Mouse (Mus musculus) myocyte (in vitro differentiated cells): ENCODE measurements around the gene Erich2. TPM values are rescaled to one million over a fixed set of nuclear protein-coding genes. Genes with fewer than 3 reads are reported as not detected.

Experiments used
- H3K27me3 ChIP-seq: one replicate; pipeline ENCODE4 v1.6.1; 2011; ENCODE audit not compliant: control insufficient read depth, insufficient read depth, insufficient read length
- H3K36me3 ChIP-seq: one replicate; pipeline ENCODE4 v1.6.1; 2011; ENCODE audit not compliant: control insufficient read depth, insufficient read depth
- H3K4me2 ChIP-seq: one replicate; pipeline ENCODE4 v1.6.1; 2011; ENCODE audit warnings: low read depth, control low read depth
- H3K4me3 ChIP-seq: one replicate; pipeline ENCODE4 v1.5.1; 2011; ENCODE audit warnings: mild to moderate bottlenecking, control low read depth, moderate library complexity
- H3K79me2 ChIP-seq: one replicate; pipeline ENCODE4 v1.6.1; 2011; ENCODE audit not compliant: control insufficient read depth, insufficient read depth
- H3ac ChIP-seq: one replicate; pipeline ENCODE4 v1.6.1; 2011; ENCODE audit not compliant: control insufficient read depth, insufficient read length
- CEBPB ChIP-seq: IDR thresholded peaks from 2 replicates; pipeline ENCODE4 v1.6.1; 2011; ENCODE audit warnings: mild to moderate bottlenecking, moderate library complexity; ENCODE audit not compliant: poor library complexity, insufficient read depth, severe bottlenecking
- E2F4 ChIP-seq: IDR thresholded peaks from one replicate; pipeline ENCODE4 v1.6.1; 2011; ENCODE audit warnings: mild to moderate bottlenecking, control low read depth, moderate library complexity; ENCODE audit not compliant: insufficient read depth
- MAX ChIP-seq: IDR thresholded peaks from one replicate; pipeline ENCODE4 v1.6.1; 2011; ENCODE audit warnings: low read depth, mild to moderate bottlenecking, control low read depth
- MYOD1 ChIP-seq, 3 experiments: IDR thresholded peaks; one replicate each; pipeline ENCODE4 v1.6.1; 2011; ENCODE audit warnings: control low read depth in 2 of 3, low read depth in 2 of 3, mild to moderate bottlenecking in 2 of 3, moderate library complexity in 1 of 3; ENCODE audit not compliant: insufficient read length in 2 of 3, control insufficient read depth in 1 of 3
- MYOG ChIP-seq, 3 experiments: IDR thresholded peaks; one replicate each; pipeline ENCODE4 v1.6.1; 2011; ENCODE audit warnings: control low read depth in 2 of 3, low read depth in 2 of 3, mild to moderate bottlenecking in 2 of 3; ENCODE audit not compliant: insufficient read length in 2 of 3, control insufficient read depth in 1 of 3, insufficient read depth in 1 of 3
- POLR2A ChIP-seq: IDR thresholded peaks from one replicate; pipeline ENCODE4 v1.6.1; 2011; ENCODE audit warnings: low read depth, mild to moderate bottlenecking, control low read depth, moderate library complexity; ENCODE audit not compliant: insufficient read length
- POLR2AphosphoS2 ChIP-seq: IDR thresholded peaks from one replicate; pipeline ENCODE4 v1.6.1; 2011; ENCODE audit warnings: low read depth, control low read depth; ENCODE audit not compliant: insufficient read length
- REST ChIP-seq: IDR thresholded peaks from one replicate; pipeline ENCODE4 v1.6.1; 2011; ENCODE audit warnings: mild to moderate bottlenecking, control low read depth, moderate library complexity; ENCODE audit not compliant: insufficient read depth, insufficient read length
- SRF ChIP-seq: IDR thresholded peaks from one replicate; pipeline ENCODE4 v1.6.1; 2011; ENCODE audit warnings: low read depth; ENCODE audit not compliant: control insufficient read depth, insufficient read length
- TCF12 ChIP-seq: IDR thresholded peaks from one replicate; pipeline ENCODE4 v1.6.1; 2011; ENCODE audit warnings: mild to moderate bottlenecking, control low read depth; ENCODE audit not compliant: poor library complexity, insufficient read depth, severe bottlenecking
- TCF3 ChIP-seq: IDR thresholded peaks from one replicate; pipeline ENCODE4 v1.6.1; 2011; ENCODE audit warnings: low read depth, control low read depth; ENCODE audit not compliant: insufficient read length
- USF1 ChIP-seq: IDR thresholded peaks from one replicate; pipeline ENCODE4 v1.6.1; 2011; ENCODE audit warnings: low read depth, mild to moderate bottlenecking, control low read depth, moderate library complexity
- polyA plus RNA-seq: library from polyadenylated mRNA; unstranded; fragments of >200 nt; fragmentation: generic; extraction: Trizol; gene quantifications from one replicate; pipeline ENCODE4 v1.2.1, GENCODE M21; 2012; ENCODE audit warnings: missing spikeins

Gene Erich2
- polyA plus RNA-seq, 1 experiment = 0.13 TPM

- no peak overlapping the region for H3K4me3 ChIP-seq
- no peak overlapping the region for H3ac ChIP-seq
- no peaks in the 10 kb centered on the region for H3K79me2 ChIP-seq
- TF ChIP-seq CEBPB = no peak
- no peak overlapping the region for H3K4me2 ChIP-seq
- H3K27me3 ChIP-seq = no peaks in the 10 kb centered on the region
- no peaks in the 10 kb centered on the region for H3K36me3 ChIP-seq
Observed at GRCm38 (mm10) chr2:70553826-70554225, 45.2 kb downstream of the Erich2 start.

GRCm38 (mm10) chr2:70558112-70558842 lies 49.7 kb downstream of the Erich2 start:
- no peak overlapping the region for H3K4me3 ChIP-seq
- no peak overlapping the region for H3K4me2 ChIP-seq
- peaks cover 31% of the 10 kb centered on the region for H3K27me3 ChIP-seq
- H3K79me2 ChIP-seq = no peaks in the 10 kb centered on the region
- TF ChIP-seq SRF (no peak), USF1 (no peak), MYOG (IDR thresholded peaks at IDR 0.05; ENCODE audit: control insufficient read depth in 1 of 3, insufficient read depth in 1 of 3, insufficient read length in 2 of 3, low read depth in 2 of 3) (peak in 1 of 3 experiments; percentile 10), MAX (no peak), CEBPB (no peak), MYOD1 (IDR thresholded peaks at IDR 0.05; ENCODE audit: control insufficient read depth in 1 of 3, insufficient read length in 2 of 3, low read depth in 2 of 3) (no peak), REST (no peak), POLR2A (no peak)
- no peak overlapping the region for H3ac ChIP-seq
- no peaks in the 10 kb centered on the region for H3K36me3 ChIP-seq

- TF ChIP-seq MYOG (IDR thresholded peaks at IDR 0.05; ENCODE audit: control insufficient read depth in 1 of 3, insufficient read depth in 1 of 3, insufficient read length in 2 of 3, low read depth in 2 of 3) (no peak), CEBPB (no peak), E2F4 (no peak), TCF3 (no peak)
- H3K4me2 ChIP-seq = no peak overlapping the region
- H3K4me3 ChIP-seq = no peak overlapping the region
- no peaks in the 10 kb centered on the region for H3K79me2 ChIP-seq
- H3K27me3 ChIP-seq = peaks cover 38% of the 10 kb centered on the region
- no peaks in the 10 kb centered on the region for H3K36me3 ChIP-seq
- no peak overlapping the region for H3ac ChIP-seq
Observed at GRCm38 (mm10) chr2:70558843-70559451, 50.3 kb downstream of the Erich2 start.

GRCm38 (mm10) chr2:70559520-70559919 lies 50.9 kb downstream of the Erich2 start:
- no peak for TF ChIP-seq POLR2AphosphoS2
- peak; percentile 93 for TF ChIP-seq REST
- TF ChIP-seq TCF12 = no peak
- TF ChIP-seq POLR2A = no peak
- no peak for TF ChIP-seq TCF3
- no peak for TF ChIP-seq SRF
- Histone ChIP-seq H3K36me3 (no peaks in the 10 kb centered on the region), H3K79me2 (no peaks in the 10 kb centered on the region), H3K4me2 (no peak overlapping the region), H3ac (no peak overlapping the region), H3K4me3 (no peak overlapping the region), H3K27me3 (peaks cover 40% of the 10 kb centered on the region)

- Histone ChIP-seq H3K79me2 (no peaks in the 10 kb centered on the region), H3K4me3 (no peak overlapping the region), H3K36me3 (no peaks in the 10 kb centered on the region), H3K4me2 (no peak overlapping the region), H3K27me3 (peaks cover 51% of the 10 kb centered on the region), H3ac (no peak overlapping the region)
- TF ChIP-seq MYOG (IDR thresholded peaks at IDR 0.05; ENCODE audit: control insufficient read depth in 1 of 3, insufficient read depth in 1 of 3, insufficient read length in 2 of 3, low read depth in 2 of 3) = no peak
- TF ChIP-seq CEBPB = no peak
Observed at GRCm38 (mm10) chr2:70561077-70561795, 52.6 kb downstream of the Erich2 start.
